Mouse (Mus musculus): ENCODE data around the gene Ror1.

GRCm38 (mm10) chr4:100347791-100348190 is 252.2 kb downstream of the Ror1 start:
- TF ChIP-seq CTCF (IDR thresholded peaks at IDR 0.05; ENCODE audit: borderline replicate concordance, insufficient read depth, low read length) (no peak), POLR2A (IDR thresholded peaks at IDR 0.05; ENCODE audit: low read depth, low read length) (no peak)

Measured in embryonic fibroblast, embryonic 13.5 days (primary cell).